Mouse (Mus musculus): Measurements from ENCODE around the gene Deup1. TPM values are rescaled to one million over a fixed set of nuclear protein-coding genes. Genes with fewer than 3 reads are reported as not detected.
"Not testable (repeated sequence)": the region's sequence is repeated elsewhere in the genome, so short reads cannot be mapped to it uniquely, and the experiment has no call there.

Gene Deup1
- polyA plus RNA-seq, 1 experiment, result not detected

DNA sequence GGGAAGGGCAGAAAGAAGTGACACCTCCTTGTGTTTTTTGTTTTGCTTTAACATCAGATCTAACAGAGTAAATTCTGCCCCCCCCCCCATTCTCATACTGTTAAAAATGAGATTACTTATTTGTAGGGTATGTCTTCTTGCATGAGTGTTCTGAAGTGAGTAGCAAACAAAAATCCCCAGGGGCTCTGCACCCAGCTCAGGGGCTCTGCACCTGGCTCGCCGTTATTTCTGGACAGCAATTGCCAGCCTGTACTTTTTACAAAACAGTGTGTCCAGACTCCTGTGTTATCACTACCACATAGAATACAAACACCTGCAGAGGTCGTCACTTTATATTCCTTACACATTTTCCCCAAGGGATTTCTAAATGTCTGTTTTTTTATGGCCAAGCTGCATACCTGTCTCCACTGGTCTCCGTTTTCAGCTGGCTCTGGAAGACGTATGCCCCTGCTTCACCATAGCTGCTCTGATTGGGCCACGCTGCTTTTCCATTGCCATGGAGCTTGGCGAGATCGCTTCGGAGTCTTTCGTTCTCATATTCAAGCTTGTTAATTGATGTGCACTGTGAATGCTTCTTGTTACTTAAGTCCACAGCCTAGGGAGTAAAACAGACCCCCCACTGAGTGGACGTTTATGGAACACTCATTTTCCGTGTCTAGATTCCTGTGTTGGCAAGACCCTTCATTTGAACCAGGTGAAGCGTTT lies 52.8 kb downstream of the Deup1 start:
- Histone ChIP-seq H3K4me3 (ENCODE audit: insufficient read depth, low read depth, low read length) (no peak overlapping the region), H3K27ac (replicated peaks; ENCODE audit: low read depth, low read length) (no peak overlapping the region), H3K4me1 (ENCODE audit: control insufficient read depth, insufficient read depth, insufficient read length, low read length) (no peaks in the 10 kb centered on the region)

DNA sequence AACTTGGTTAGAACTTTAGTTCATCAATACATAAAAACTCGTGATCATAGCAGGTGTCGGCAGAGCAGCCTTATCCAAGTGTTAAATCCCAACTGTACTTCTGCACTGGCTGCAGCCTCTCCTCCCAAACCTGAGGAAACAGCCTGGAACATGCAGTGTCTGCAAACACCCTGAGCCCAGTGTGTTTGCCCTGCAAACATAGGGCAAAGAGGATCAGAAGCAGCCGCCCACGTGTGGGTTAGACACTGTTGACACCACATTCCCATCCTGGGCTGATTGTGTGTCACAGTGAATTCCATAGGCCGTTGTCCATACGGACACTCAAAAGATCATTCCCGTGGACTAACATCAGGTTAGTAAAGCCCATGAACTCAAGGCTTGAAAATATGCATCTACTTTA lies 65.4 kb downstream of the Deup1 start:
- Histone ChIP-seq H3K4me1 (ENCODE audit: control insufficient read depth, insufficient read depth, insufficient read length, low read length) (peaks cover 11% of the 10 kb centered on the region; the same call in 1 of the 2 replicates), H3K27ac (replicated peaks; ENCODE audit: low read depth, low read length) (no peak overlapping the region), H3K4me3 (ENCODE audit: insufficient read depth, low read depth, low read length) (no peak overlapping the region)

DNA sequence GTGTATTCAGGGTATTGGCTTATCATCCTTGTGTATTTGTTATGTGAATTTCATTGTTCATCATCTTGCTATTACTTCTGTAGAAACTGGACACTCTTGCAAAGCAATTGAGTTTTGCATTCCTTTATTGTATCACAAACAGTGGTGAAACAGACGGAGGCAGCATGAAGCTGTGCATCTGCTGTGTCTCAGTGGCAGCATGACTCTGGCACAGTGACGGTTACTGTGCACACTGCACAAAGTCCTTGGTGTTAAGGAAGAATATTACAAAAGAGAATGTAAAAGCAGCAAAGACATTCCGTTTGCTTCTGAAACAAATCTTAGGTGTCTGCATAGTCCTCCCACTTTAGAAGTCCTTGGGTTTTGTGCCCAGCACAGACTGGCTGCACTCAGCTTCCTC lies 67.3 kb downstream of the Deup1 start:
- H3K27ac ChIP-seq (replicated peaks; ENCODE audit: low read depth, low read length), result no peak overlapping the region
- no peak overlapping the region for H3K4me3 ChIP-seq (ENCODE audit: insufficient read depth, low read depth, low read length)
- peaks cover 11% of the 10 kb centered on the region; the same call in 1 of the 2 replicates for H3K4me1 ChIP-seq (ENCODE audit: control insufficient read depth, insufficient read depth, insufficient read length, low read length)

DNA sequence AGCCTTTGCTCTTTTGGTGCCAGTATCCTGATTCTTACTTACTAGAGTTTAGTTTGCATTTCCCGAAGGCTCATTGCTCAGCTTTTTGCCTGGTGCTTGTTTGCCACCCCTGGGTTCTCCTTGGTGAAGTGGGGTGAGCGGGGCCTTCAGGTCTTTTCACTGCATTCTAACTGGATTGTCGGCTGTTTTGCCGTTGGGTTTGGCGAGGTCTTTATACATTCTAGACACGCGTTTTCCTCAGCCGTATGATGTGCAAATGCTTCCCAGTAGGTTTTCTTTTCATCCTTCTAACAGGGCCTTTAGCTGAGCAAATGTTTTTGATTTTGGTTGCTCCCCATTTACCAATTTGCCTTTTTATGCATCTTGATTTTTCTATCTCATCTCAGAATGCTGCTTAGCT lies 74.4 kb downstream of the Deup1 start:
- Histone ChIP-seq H3K4me1 (ENCODE audit: control insufficient read depth, insufficient read depth, insufficient read length, low read length) (no peaks in the 10 kb centered on the region), H3K27ac (replicated peaks; ENCODE audit: low read depth, low read length) (no peak overlapping the region), H3K4me3 (ENCODE audit: insufficient read depth, low read depth, low read length) (no peak overlapping the region)

DNA sequence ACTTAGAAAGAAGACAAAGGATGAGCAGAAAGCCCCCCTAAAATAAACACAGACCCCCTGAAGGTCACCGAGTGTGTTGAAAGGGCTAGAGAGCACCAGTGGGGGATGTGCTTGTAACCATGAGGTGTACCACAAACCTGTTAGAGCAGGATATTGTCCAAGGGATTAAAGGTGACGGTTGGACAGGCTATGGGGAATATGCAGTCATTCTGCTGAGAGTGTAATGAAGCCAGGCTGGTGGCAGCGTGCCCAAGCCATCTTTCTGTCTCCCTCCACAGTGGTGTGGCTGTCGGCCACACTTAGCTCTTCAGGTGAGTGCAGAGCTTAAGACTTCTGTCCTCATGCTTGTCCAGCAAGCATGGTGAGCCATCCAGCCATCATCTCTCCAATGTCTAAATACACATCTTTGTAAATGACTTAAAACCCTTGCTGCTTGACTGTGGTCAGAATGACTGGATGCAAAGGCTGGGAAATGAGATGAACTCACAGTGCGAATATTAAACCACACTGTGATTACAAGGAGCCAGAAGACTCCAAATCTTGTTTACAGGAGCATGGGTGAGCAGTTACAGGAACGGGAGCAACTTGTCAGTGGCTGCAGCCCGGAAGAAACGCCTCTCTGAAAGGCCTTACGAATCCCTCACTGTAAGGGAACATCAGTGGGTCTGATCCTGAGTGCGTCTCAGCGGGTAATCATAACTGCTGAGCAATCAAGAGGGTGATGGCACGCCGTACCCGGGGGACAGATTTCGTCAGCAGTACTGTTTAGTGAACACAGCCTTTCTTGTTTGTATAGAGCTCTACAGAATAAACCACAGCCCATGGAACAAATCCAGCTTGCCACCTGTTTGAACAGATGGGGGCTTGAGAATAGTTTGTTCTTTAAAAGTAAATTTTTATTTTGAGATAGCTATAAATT lies 75.5 kb downstream of the Deup1 start:
- no peak overlapping the region for H3K27ac ChIP-seq (replicated peaks; ENCODE audit: low read depth, low read length)
- no peaks in the 10 kb centered on the region for H3K4me1 ChIP-seq (ENCODE audit: control insufficient read depth, insufficient read depth, insufficient read length, low read length)
- H3K4me3 ChIP-seq (ENCODE audit: insufficient read depth, low read depth, low read length), result no peak overlapping the region

DNA sequence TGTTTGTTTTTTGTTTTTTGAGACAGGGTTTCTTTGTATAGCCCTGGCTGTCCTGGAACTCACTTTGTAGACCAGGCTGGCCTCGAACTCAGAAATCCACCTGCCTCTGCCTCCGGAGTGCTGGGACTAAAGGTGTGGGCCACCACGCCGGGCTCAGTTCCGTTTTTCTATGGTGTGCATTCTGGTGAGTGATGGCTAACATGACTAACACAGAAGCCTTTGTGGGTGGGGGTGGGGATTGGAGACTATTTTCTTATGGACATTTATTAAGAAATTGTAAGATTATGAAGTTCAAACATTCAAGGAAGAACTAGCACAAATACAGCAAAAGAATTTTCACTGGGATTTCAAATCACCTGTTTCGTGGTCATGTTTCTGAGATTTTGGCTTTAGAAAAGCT lies 76.7 kb downstream of the Deup1 start:
- not testable (repeated sequence) for H3K4me1 ChIP-seq (ENCODE audit: control insufficient read depth, insufficient read depth, insufficient read length, low read length); H3K27ac ChIP-seq (replicated peaks; ENCODE audit: low read depth, low read length); H3K4me3 ChIP-seq (ENCODE audit: insufficient read depth, low read depth, low read length)

DNA sequence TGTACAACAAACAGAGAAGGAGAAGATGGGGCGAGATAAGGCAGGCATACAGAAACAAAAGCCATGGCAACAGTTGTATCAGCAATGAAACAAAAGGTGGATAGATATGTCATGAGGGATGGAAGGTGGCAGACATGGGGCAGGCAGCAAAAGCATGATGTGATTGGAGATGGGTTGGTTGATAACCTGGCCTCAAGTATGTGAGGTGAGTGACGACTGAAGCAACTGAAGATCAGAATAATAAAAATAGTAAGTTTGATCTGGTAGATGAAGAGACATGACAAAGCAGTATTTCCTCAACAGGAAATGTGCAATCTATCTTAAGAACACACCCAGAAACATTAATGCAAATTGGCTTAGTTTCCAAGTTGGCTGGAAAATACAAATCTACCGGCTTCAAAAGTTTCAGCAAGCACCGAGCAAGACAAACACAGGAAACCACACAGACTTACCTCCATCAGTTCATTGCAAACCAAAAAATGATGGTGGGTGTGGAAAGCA lies 77.2 kb downstream of the Deup1 start:
- Histone ChIP-seq H3K4me1 (ENCODE audit: control insufficient read depth, insufficient read depth, insufficient read length, low read length) (no peaks in the 10 kb centered on the region), H3K27ac (replicated peaks; ENCODE audit: low read depth, low read length) (no peak overlapping the region), H3K4me3 (ENCODE audit: insufficient read depth, low read depth, low read length) (no peak overlapping the region)

DNA sequence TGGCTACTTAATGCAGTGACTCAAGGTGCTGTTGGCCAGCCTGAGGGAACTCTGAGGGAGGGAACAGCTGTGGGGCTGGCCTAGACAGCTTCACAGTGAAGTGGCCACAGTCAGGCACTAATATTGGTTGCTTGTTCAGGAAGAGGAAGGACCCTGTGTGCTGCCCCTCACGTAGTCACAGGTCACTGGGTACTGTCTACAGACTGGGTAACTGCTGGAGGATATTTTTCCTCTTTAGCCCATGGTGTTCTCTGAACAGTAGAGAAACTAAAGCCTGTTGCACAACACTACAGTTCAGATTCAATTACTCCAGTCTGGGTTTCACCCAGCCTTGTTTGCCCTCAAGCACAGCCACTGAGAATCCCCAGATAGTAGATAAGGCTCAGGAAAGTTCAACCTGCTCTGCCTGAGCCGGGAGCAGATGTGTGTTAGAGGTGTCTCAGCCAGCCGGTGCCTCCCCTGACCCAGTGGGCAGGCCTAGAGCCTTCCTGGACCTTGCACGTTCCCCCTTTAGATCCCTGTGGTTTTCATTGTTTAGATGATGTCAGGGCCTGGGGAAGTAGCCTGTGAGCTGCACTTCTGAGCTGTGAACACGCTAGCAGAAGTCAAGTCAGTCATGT lies 85.9 kb downstream of the Deup1 start:
- Histone ChIP-seq H3K4me1 (ENCODE audit: control insufficient read depth, insufficient read depth, insufficient read length, low read length) (peaks cover 20% of the 10 kb centered on the region), H3K27ac (replicated peaks; ENCODE audit: low read depth, low read length) (no peak overlapping the region), H3K4me3 (ENCODE audit: insufficient read depth, low read depth, low read length) (no peak overlapping the region)

DNA sequence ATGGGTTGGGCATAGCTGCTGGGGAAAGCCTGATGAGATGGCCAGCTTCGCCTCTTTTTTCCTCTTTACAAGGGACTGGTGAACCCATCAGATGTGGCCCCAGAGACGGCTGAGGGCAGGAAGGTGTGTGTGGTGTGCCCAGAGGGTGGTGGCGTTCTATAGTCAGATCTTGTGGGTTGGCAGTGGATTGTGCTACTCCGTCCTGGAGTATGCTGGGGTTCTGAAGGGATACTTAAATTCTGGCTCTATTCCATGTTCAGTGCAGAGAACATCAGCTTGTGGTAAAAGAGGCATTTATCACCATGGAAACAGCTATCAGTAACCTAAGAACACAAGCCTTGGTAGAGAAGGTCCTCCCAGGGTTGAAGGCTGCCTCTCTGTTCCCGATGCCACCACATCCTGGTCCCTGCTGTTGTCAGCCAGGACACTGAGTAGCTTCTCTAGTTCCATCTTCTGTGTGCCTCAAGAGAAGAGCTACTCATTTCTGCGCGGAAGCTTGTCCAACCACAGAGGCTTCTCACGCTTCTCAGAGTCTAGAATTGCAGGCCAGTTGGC lies 88.7 kb downstream of the Deup1 start:
- Histone ChIP-seq H3K4me3 (ENCODE audit: insufficient read depth, low read depth, low read length) (no peak overlapping the region), H3K27ac (replicated peaks; ENCODE audit: low read depth, low read length) (no peak overlapping the region), H3K4me1 (ENCODE audit: control insufficient read depth, insufficient read depth, insufficient read length, low read length) (peaks cover 35% of the 10 kb centered on the region)

DNA sequence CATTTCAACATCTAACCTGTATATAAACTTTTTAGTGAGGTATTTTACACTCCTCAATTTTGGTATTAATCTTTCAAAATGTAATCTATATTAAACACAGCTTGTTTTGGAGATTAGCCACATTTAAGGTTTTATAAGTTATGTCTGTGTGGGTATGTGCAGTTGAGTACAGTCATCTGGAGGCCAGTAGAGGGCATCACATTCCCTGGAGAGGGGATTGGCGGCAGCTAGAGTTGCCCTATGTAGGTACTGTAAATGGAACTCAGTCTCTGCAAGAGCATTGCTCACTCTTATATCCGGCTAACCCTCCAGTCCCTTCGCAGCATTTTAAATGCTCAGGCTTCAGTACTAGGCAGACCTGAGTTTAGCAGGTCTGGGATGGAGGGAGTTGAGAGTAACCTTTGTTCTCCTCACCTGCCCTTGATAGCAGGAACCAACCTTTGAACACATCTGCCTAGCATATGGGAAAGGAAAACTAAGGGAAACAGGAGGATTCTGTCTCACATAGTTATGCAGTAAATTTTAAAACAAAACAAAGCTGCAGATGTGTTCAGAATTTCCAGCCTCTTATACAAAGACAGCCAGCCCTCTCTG lies 90.2 kb downstream of the Deup1 start:
- Histone ChIP-seq H3K27ac (replicated peaks; ENCODE audit: low read depth, low read length) (no peak overlapping the region), H3K4me3 (ENCODE audit: insufficient read depth, low read depth, low read length) (no peak overlapping the region), H3K4me1 (ENCODE audit: control insufficient read depth, insufficient read depth, insufficient read length, low read length) (peaks cover 45% of the 10 kb centered on the region)

DNA sequence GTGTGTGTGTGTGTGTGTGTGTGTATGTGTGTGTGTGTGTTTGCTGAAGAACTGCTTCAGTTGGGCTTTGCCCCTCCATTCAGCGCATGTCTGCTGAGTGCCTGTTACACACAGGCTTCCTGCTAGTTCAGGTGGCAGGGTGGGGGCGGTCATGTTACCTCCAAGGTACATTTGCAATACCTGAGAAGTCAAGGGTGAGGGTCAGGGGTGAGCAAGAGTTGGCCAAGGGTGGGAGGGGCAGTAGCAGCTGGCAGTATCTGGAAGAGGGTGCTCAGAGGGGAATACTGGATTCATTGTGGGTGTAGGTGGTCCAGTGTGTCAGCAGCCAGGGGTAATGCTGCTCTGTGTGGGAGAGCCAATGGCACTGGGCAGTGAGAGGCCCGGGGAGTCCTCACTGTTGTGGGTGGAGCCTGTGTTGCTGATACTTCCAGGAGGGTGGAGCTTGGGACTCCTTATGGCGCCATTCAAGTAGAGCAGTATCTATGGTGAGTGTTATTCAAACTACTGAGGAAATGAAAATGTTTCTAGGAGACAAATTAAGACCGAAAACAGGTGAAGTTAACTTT lies 90.8 kb downstream of the Deup1 start:
- peaks cover 43% of the 10 kb centered on the region for H3K4me1 ChIP-seq (ENCODE audit: control insufficient read depth, insufficient read depth, insufficient read length, low read length)

DNA sequence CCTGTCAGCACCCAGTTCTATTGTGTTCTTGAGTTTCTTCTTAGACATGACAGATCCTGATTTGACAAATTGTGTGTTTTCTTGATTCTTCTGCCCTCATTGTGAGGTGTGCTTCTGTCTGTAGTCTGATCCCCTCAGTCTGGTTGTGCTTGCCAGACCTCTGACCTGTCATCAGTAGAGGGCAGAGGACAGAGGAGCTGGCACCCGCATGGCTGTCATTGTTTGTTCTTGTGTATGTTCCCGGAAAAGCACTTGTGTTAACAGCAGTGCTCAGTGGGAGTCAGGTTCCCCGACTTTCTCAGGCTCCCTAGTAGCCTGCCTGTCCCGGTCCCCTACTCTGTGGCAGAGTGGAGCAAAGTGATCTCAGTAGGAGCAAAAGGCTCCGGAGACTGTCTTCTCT lies 92.3 kb downstream of the Deup1 start:
- H3K4me1 ChIP-seq (ENCODE audit: control insufficient read depth, insufficient read depth, insufficient read length, low read length), result peaks cover 30% of the 10 kb centered on the region
- H3K27ac ChIP-seq (replicated peaks; ENCODE audit: low read depth, low read length), result peak overlapping the region; percentile 41
- H3K4me3 ChIP-seq (ENCODE audit: insufficient read depth, low read depth, low read length), result no peak overlapping the region

More for the DNA sequence above, 90.8 kb downstream of the Deup1 start:
- Histone ChIP-seq H3K4me3 (ENCODE audit: insufficient read depth, low read depth, low read length) (no peak overlapping the region), H3K27ac (replicated peaks; ENCODE audit: low read depth, low read length) (no peak overlapping the region)

DNA sequence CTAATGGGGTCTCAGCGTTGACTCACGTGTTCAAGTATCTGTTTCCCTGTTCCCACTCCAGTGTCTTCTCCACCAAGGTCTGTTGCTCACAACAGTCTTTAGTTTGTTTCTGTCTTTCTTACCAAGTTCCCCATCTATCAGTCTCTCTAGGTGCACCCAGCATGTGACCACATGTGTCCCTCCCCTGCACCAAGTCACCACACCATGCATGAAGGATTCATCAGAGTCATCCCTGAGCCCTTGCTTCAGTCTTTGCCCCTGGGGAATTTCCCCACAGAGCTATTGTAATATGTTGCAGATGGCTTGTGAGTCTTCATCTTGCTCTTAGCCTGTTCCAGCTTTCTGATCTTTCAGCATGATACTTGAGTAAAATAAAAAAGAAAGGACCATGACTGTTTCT lies 93.6 kb downstream of the Deup1 start:
- Histone ChIP-seq H3K4me3 (ENCODE audit: insufficient read depth, low read depth, low read length) (no peak overlapping the region), H3K4me1 (ENCODE audit: control insufficient read depth, insufficient read depth, insufficient read length, low read length) (peaks cover 31% of the 10 kb centered on the region), H3K27ac (replicated peaks; ENCODE audit: low read depth, low read length) (0 out of 2 replicates have a peak overlapping the region, but pooled peaks have one; percentile 45)

DNA sequence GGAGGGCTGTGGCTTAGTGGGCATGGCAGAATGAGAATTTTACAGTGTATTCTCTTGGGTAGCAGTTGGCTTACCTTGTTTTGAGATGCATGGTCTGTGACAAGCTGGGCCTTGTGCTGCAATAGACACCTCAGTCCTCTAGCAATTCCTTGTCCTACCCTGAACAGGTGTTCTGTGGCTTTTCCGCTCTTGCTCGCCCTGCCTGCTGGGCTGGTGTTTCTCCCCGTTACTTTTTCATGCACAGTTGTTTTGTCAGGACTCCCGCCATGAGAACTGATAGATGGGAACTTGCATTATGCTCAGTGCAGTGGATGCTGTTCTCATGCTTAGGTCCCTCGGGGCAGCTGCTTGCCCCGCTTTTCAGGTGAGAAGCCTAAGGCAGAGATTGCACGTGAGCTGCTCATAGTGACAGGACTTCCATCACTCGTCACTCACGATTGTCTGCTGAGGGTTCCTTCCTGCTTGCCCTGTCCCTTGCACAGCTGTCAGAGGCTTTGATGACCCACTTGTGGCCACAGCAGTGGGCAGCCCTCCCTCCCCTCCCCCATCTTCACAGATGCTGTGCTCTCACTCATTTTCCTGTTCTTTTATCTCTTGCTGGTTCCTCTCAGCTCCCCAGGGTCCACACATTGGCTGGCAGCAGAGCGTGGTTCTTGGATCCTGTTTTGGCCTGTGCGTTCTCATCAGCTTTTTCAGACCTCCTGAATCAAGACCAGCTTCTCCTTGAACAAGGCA lies 94.2 kb downstream of the Deup1 start:
- Histone ChIP-seq H3K4me3 (ENCODE audit: insufficient read depth, low read depth, low read length) (no peak overlapping the region), H3K4me1 (ENCODE audit: control insufficient read depth, insufficient read depth, insufficient read length, low read length) (peaks cover 34% of the 10 kb centered on the region), H3K27ac (replicated peaks; ENCODE audit: low read depth, low read length) (0 out of 2 replicates have a peak overlapping the region, but pooled peaks have one; percentile 45)
